Mouse (Mus musculus) lung, embryonic 16.5 days (tissue): ENCODE results near the gene Rngtt. TPM values are rescaled to one million over a fixed set of nuclear protein-coding genes. Genes with fewer than 3 reads are reported as not detected.
A peak's percentile ranks its signal among the peaks of the same experiment; 100 is the strongest.
"Not testable (repeated sequence)": the region's sequence is repeated elsewhere in the genome, so short reads cannot be mapped to it uniquely, and the experiment has no call there.

Experiments used
- ATAC-seq: fragments of 200-750 bp; cut with Nextera tagmentation; 2 replicates; pipeline ENCODE4 v1.8.0; 2017; ENCODE audit warnings: low read depth, mild to moderate bottlenecking, moderate library complexity
- H3K27ac ChIP-seq: fragments of 300-500 bp; sonication (generic); 2 replicates; pipeline ENCODE4 v1.5.1; 2014; ENCODE audit warnings: mild to moderate bottlenecking, control low read depth, low read length
- H3K27me3 ChIP-seq: fragments of 300-500 bp; sonication (generic); 2 replicates; pipeline ENCODE4 v1.6.1; 2014; ENCODE audit warnings: low read depth, low read length, mixed read lengths; ENCODE audit not compliant: control insufficient read depth, insufficient read depth
- H3K36me3 ChIP-seq: fragments of 300-500 bp; sonication (generic); 2 replicates; pipeline ENCODE4 v1.6.1; 2014; ENCODE audit warnings: low read length; ENCODE audit not compliant: control insufficient read depth, insufficient read depth
- H3K4me1 ChIP-seq: fragments of 300-500 bp; sonication (generic); replicated peaks from 2 replicates; pipeline ENCODE4 v1.6.1; 2014; ENCODE audit warnings: low read length, mixed read lengths; ENCODE audit not compliant: control insufficient read depth, insufficient read depth
- H3K4me2 ChIP-seq: fragments of 300-500 bp; sonication (generic); 2 replicates; pipeline ENCODE4 v1.6.1; 2014; ENCODE audit warnings: low read depth, low read length, control low read depth
- H3K4me3 ChIP-seq: fragments of 300-500 bp; sonication (generic); 2 replicates; pipeline ENCODE4 v1.5.1; 2014; ENCODE audit warnings: mild to moderate bottlenecking, low read length, control low read depth
- H3K9ac ChIP-seq: fragments of 300-500 bp; sonication (generic); 2 replicates; pipeline ENCODE4 v1.6.1; 2014; ENCODE audit warnings: low read length, control low read depth
- H3K9me3 ChIP-seq: fragments of 300-500 bp; sonication (generic); 2 replicates; pipeline ENCODE4 v1.6.1; 2016; ENCODE audit warnings: low read length; ENCODE audit not compliant: control insufficient read depth
- WGBS: fragments of 180-500 bp; shearing (Covaris S2); extraction: QIAGEN DNeasy Blood & Tissue Kit; methylation state at CpG from one replicate; pipeline ENCODE4 v1.1.7; 2014; 5-methylcytosine and 5-hydroxymethylcytosine counted together
- polyA plus RNA-seq: library from polyadenylated mRNA; unstranded; fragments of >200 nt; fragmentation: Nextera tagmentation; extraction: Ambion mirVana; gene quantifications from 2 replicates; pipeline ENCODE4 v1.2.1, GENCODE M21; 2015

Gene Rngtt
- polyA plus RNA-seq, 1 experiment from 2014 or later: 22.0 TPM

- H3K4me3 ChIP-seq: no peak overlapping the region
- no peak overlapping the region for H3K9ac ChIP-seq
- no peaks in the 10 kb centered on the region for H3K27me3 ChIP-seq
- ATAC-seq: no peak
- H3K27ac ChIP-seq: no peak overlapping the region
- WGBS: 56% methylated on average over 4 of the region's 4 CpGs
- no peaks in the 10 kb centered on the region for H3K36me3 ChIP-seq
- peaks cover 5% of the 10 kb centered on the region; the same call in 1 of the 2 replicates for H3K4me1 ChIP-seq
- H3K4me2 ChIP-seq: no peak overlapping the region
- peaks cover 3% of the 10 kb centered on the region; the same call in 1 of the 2 replicates for H3K9me3 ChIP-seq
Measured at GRCm38 (mm10) chr4:33307146-33307545, 3.0 kb upstream of the Rngtt start.

- peaks cover 5% of the 10 kb centered on the region; the same call in 1 of the 2 replicates for H3K4me1 ChIP-seq
- H3K4me3 ChIP-seq: peak overlapping the region; percentile 90
- ATAC-seq: no peak
- H3K27ac ChIP-seq: no peak overlapping the region
- no peaks in the 10 kb centered on the region for H3K36me3 ChIP-seq
- H3K27me3 ChIP-seq: no peaks in the 10 kb centered on the region
- no peaks in the 10 kb centered on the region for H3K9me3 ChIP-seq
- 14% methylated on average over 12 of the region's 12 CpGs for WGBS
- H3K9ac ChIP-seq: peak overlapping the region; percentile 87
- H3K4me2 ChIP-seq: peak overlapping the region; percentile 55
Measured at GRCm38 (mm10) chr4:33310840-33311437, 828 bp downstream of the Rngtt start.

DNA sequence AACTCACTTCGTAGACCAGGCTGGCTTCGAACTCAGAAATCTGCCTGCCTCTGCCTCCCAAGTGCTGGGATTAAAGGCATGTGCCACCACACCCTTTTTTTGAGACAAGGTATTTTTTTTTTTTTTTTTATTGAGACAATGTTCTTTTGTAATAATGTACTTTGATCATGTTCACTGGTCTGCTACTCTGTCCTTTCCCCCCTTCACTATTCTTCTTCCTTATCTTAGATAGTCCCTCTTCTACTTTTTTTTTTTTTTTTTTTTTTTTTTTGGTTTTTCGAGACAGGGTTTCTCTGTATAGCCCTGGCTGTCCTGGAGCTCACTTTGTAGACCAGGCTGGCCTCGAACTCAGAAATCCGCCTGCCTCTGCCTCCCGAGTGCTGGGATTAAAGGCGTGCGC is 4.0 kb downstream of the Rngtt start:
- H3K27me3 ChIP-seq, H3K9ac ChIP-seq, H3K9me3 ChIP-seq, H3K4me1 ChIP-seq, H3K27ac ChIP-seq, ATAC-seq, H3K36me3 ChIP-seq, H3K4me2 ChIP-seq, H3K4me3 ChIP-seq: not testable (repeated sequence)
- 97% methylated on average over 7 of the region's 8 CpGs for WGBS

DNA sequence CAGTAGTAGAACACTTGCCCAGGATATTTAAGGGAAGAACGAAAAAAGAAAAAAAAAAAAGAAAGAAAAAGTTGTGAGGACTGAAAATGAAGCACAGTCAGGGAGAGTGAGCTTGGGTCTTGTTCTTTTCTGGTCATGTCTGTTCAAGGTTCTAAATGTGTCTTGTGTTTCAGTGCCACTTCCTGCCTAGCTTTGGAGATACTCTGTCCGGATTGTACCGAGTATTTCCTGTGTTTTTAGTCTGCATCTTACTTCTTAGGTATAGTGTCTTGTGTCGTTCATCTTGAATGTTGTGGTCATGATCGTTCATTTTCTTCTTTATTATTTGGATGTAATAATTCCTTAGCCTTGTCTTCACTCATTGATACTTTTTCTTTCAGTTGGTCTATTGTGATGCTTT is 5.7 kb downstream of the Rngtt start:
- Histone ChIP-seq H3K27me3 (no peaks in the 10 kb centered on the region), H3K4me2 (no peak overlapping the region), H3K4me3 (no peak overlapping the region), H3K9me3 (no peaks in the 10 kb centered on the region), H3K27ac (no peak overlapping the region), H3K36me3 (no peaks in the 10 kb centered on the region), H3K4me1 (peaks cover 5% of the 10 kb centered on the region; the same call in 1 of the 2 replicates), H3K9ac (no peak overlapping the region)
- WGBS: 80% methylated on average over 5 of the region's 5 CpGs
- ATAC-seq: no peak

DNA sequence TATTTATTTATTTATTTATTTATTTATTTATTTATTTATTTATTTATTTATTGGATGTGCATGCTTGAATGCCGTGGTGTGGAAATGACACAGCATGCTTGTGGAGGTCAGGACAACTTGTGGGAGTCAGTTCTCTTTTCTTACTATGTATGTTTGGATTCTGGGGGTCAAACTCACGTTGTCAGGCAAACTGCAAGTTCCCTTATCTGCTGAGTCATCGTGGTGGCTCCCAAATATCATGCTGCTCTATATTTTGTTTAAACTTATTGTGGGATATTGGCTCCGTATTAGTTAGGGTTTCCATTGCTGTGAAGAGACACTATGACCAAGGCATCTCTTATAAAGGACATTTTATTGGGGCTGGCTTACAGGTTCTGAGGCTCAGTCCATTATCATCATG is 21.0 kb downstream of the Rngtt start:
- Histone ChIP-seq H3K27ac (no peak overlapping the region), H3K36me3 (peaks cover 21% of the 10 kb centered on the region; the same call in 1 of the 2 replicates), H3K4me2 (no peak overlapping the region), H3K27me3 (no peaks in the 10 kb centered on the region), H3K4me1 (no peaks in the 10 kb centered on the region), H3K9ac (no peak overlapping the region), H3K4me3 (no peak overlapping the region), H3K9me3 (no peaks in the 10 kb centered on the region)
- WGBS: 90% methylated on average over 4 of the region's 4 CpGs
- ATAC-seq: no peak

DNA sequence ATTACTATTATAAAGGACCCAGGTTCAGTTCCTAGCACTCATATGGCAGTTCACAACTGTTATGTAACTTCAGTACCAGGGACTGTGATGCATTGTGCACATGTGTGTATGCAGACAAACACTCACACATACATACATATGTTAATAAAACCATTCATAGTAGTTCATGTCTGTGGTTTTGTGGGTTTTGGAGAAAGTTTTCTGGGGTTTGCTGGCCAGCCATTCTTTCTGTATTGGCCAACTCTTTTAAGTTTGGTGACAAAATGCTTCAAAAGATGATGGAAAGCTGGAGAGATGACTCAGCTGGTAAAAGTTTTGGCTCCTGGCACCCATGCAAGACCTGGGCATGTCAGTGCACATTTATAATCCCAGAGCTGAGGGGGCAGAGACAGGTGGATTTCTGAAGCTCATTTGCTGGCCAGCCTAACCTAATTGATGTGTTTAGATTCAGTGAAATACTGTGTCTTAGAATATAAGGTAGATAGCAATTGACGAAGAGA is 22.9 kb downstream of the Rngtt start:
- Histone ChIP-seq H3K4me1 (no peaks in the 10 kb centered on the region), H3K4me2 (no peak overlapping the region), H3K27ac (no peak overlapping the region), H3K9me3 (no peaks in the 10 kb centered on the region), H3K27me3 (no peaks in the 10 kb centered on the region), H3K4me3 (no peak overlapping the region), H3K36me3 (peaks cover 19% of the 10 kb centered on the region; the same call in 1 of the 2 replicates), H3K9ac (no peak overlapping the region)
- 89% methylated on average over 1 of the region's 1 CpGs for WGBS
- no peak for ATAC-seq

- H3K9ac ChIP-seq: no peak overlapping the region
- no peak overlapping the region for H3K4me2 ChIP-seq
- no peak for ATAC-seq
- H3K4me1 ChIP-seq: no peaks in the 10 kb centered on the region
- H3K27me3 ChIP-seq: no peaks in the 10 kb centered on the region
- H3K4me3 ChIP-seq: no peak overlapping the region
- no peak overlapping the region for H3K27ac ChIP-seq
- peaks cover 9% of the 10 kb centered on the region; the same call in 1 of the 2 replicates for H3K36me3 ChIP-seq
- WGBS: 97% methylated on average over 1 of the region's 1 CpGs
- no peaks in the 10 kb centered on the region for H3K9me3 ChIP-seq
Measured at GRCm38 (mm10) chr4:33337999-33338398, 27.9 kb downstream of the Rngtt start.

DNA sequence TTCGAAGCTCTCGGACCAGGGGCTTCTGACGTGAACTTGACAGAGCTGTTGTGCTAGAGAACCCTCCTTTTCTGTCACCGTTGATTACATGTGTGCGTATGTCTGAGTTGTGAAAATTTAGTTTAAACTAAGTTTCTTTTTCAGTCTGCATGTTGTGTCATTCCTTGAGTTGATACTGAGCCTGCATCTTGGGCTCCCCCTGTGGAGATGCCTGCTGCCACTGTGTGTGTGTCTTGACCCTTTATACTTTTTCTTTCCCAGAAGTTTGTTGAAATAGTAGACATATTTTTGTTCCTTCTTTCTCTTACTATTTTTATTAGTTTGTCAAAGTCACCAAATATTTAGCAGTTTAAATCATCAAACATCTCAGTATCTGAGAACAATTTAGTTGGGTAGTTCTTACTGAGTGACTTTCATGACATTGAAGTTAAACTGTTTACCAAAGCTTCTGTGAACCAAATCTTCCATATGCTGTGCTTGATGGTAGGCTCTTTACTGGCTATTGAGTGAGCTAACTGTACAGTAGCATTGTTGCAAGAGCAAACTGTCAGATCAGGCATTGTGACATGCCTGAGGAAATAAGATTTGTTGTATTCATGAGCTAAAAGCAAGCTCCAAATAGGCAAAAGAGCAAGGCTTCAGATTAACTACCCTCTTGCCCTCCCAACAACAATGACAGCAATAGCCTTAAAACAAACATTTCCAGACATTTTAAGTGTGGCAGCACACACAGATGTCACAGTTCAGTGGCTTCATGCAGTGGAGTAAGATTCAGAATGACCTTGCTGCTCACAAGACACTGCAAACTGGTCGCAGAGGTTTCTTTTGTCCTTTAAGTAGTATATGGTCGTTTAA is 33.0 kb downstream of the Rngtt start:
- Histone ChIP-seq H3K27ac (peak overlapping the region; percentile 73), H3K27me3 (no peaks in the 10 kb centered on the region), H3K9ac (no peak overlapping the region), H3K4me3 (no peak overlapping the region), H3K9me3 (no peaks in the 10 kb centered on the region), H3K36me3 (peaks cover 2% of the 10 kb centered on the region; the same call in 1 of the 2 replicates), H3K4me2 (no peak overlapping the region), H3K4me1 (no peaks in the 10 kb centered on the region)
- 63% methylated on average over 7 of the region's 7 CpGs for WGBS
- peak; percentile 91 for ATAC-seq

DNA sequence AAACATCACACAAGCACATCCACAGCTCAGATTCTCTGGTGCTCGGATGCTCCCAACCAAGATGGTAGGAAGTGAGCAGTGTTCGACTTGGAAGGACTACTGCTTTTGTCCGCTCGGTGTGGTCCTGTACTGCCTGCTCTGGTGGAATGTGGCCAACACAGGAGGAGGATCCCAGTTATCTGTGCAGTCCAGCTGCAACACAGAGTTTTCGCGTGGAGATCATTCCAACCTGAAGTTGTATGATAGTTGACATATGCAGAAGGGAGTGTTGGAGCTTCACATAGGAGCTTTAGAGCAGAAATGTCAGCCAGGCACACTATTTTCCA is 33.6 kb downstream of the Rngtt start:
- H3K9me3 ChIP-seq: no peaks in the 10 kb centered on the region
- 61% methylated on average over 6 of the region's 6 CpGs for WGBS
- H3K4me3 ChIP-seq: no peak overlapping the region
- peaks cover 2% of the 10 kb centered on the region; the same call in 1 of the 2 replicates for H3K36me3 ChIP-seq
- H3K27me3 ChIP-seq: no peaks in the 10 kb centered on the region
- H3K27ac ChIP-seq: peak overlapping the region; percentile 71
- no peaks in the 10 kb centered on the region for H3K4me1 ChIP-seq
- H3K9ac ChIP-seq: no peak overlapping the region
- H3K4me2 ChIP-seq: no peak overlapping the region
- peak; percentile 55 for ATAC-seq
